Mouse (Mus musculus) retina, postnatal 7 days (tissue): ENCODE data around the gene Nostrin.

ENCODE experiments used
- DNase-seq: peaks from one replicate; pipeline ENCODE4 v3.0.0-alpha.2; 2012; ENCODE audit warnings: low read depth, low spot score

Gene Nostrin

GRCm38 (mm10) chr2:69135661-69136576, at the start of gene Nostrin:
TSS of gene Nostrin (plus strand) at chr2:69135800.
- DNase-seq, result no peak

- DNase-seq, result no peak
These were observed 48.9 kb upstream of the Nostrin start for GRCm38 (mm10) chr2:69086505-69087260.

- DNase-seq, result no peak
These were observed 39.8 kb upstream of the Nostrin start for GRCm38 (mm10) chr2:69095836-69096235.

- DNase-seq, result no peak
These were observed 38.8 kb upstream of the Nostrin start for GRCm38 (mm10) chr2:69096821-69097220.

- no peak for DNase-seq
These were observed 38.1 kb upstream of the Nostrin start for GRCm38 (mm10) chr2:69097526-69097925.

- no peak for DNase-seq
These were observed 36.9 kb upstream of the Nostrin start for GRCm38 (mm10) chr2:69098701-69099100.

GRCm38 (mm10) chr2:69099147-69099546, 36.5 kb upstream of the Nostrin start:
- DNase-seq, result no peak

GRCm38 (mm10) chr2:69100706-69101105, 34.9 kb upstream of the Nostrin start:
- DNase-seq, result peak; percentile 44

- no peak for DNase-seq
These were observed 32.1 kb upstream of the Nostrin start for GRCm38 (mm10) chr2:69103526-69103925.

GRCm38 (mm10) chr2:69104511-69105145, 31.0 kb upstream of the Nostrin start:
- DNase-seq, result no peak

GRCm38 (mm10) chr2:69109246-69109645, 26.4 kb upstream of the Nostrin start:
- DNase-seq, result no peak

GRCm38 (mm10) chr2:69109710-69110109, 25.9 kb upstream of the Nostrin start:
- DNase-seq, result no peak

GRCm38 (mm10) chr2:69112609-69113008, 23.0 kb upstream of the Nostrin start:
- no peak for DNase-seq

- DNase-seq, result no peak
These were observed 21.6 kb upstream of the Nostrin start for GRCm38 (mm10) chr2:69113829-69114547.

- DNase-seq, result no peak
These were observed 19.7 kb upstream of the Nostrin start for GRCm38 (mm10) chr2:69115921-69116320.

- no peak for DNase-seq
These were observed 18.8 kb upstream of the Nostrin start for GRCm38 (mm10) chr2:69116767-69117166.

- no peak for DNase-seq
These were observed 16.6 kb upstream of the Nostrin start for GRCm38 (mm10) chr2:69118994-69119393.

GRCm38 (mm10) chr2:69119718-69120117, 15.9 kb upstream of the Nostrin start:
- DNase-seq, result no peak

GRCm38 (mm10) chr2:69121681-69122080, 13.9 kb upstream of the Nostrin start:
- no peak for DNase-seq

GRCm38 (mm10) chr2:69125425-69125824, 10.2 kb upstream of the Nostrin start:
- no peak for DNase-seq

- DNase-seq, result no peak
These were observed 7.3 kb upstream of the Nostrin start for GRCm38 (mm10) chr2:69128321-69128720.
